Mouse (Mus musculus) heart, embryonic 14.5 days (tissue): ENCODE results near the gene Ankrd2. TPM values are rescaled to one million over a fixed set of nuclear protein-coding genes. Genes with fewer than 3 reads are reported as not detected.
"Not testable (repeated sequence)": the region's sequence is repeated elsewhere in the genome, so short reads cannot be mapped to it uniquely, and the experiment has no call there.

Source experiments
- ATAC-seq: fragments of 200-750 bp; cut with Nextera tagmentation; 2 replicates; pipeline ENCODE4 v1.8.0; 2017; ENCODE audit warnings: low read depth, moderate TSS enrichment; ENCODE audit not compliant: insufficient number of reproducible peaks, insufficient read depth, low FRiP score
- H3K27ac ChIP-seq, 2 experiments: fragments of 200-500 bp in 1 of 2; fragments of 300-500 bp in 1 of 2; sonication (generic) in 1 of 2; replicated peaks in 1 of 2; 2 replicates each; pipeline ENCODE4 v1.5.1; 2012 to 2014; ENCODE audit warnings: low read depth in 2 of 2, low read length in 2 of 2, control low read depth in 1 of 2, mild to moderate bottlenecking in 1 of 2, mixed read lengths in 1 of 2; ENCODE audit not compliant: control insufficient read depth in 1 of 2, insufficient read depth in 1 of 2
- H3K27me3 ChIP-seq: fragments of 300-500 bp; sonication (generic); 2 replicates; pipeline ENCODE4 v1.6.1; 2014; ENCODE audit warnings: mild to moderate bottlenecking, low read length, control low read depth; ENCODE audit not compliant: control insufficient read depth, insufficient read depth
- H3K36me3 ChIP-seq: fragments of 300-500 bp; sonication (generic); 2 replicates; pipeline ENCODE4 v1.6.1; 2014; ENCODE audit warnings: mild to moderate bottlenecking, control low read depth, low read length, mixed read lengths; ENCODE audit not compliant: control insufficient read depth, insufficient read depth
- H3K4me1 ChIP-seq, 2 experiments: fragments of 200-500 bp in 1 of 2; fragments of 300-500 bp in 1 of 2; sonication (generic) in 1 of 2; 2 replicates each; pipeline ENCODE4 v1.6.1; 2012 to 2014; ENCODE audit warnings: low read length in 2 of 2, control low read depth in 1 of 2, mixed read lengths in 1 of 2; ENCODE audit not compliant: control insufficient read depth in 2 of 2, insufficient read depth in 2 of 2
- H3K4me2 ChIP-seq: fragments of 300-500 bp; sonication (generic); 2 replicates; pipeline ENCODE4 v1.6.1; 2014; ENCODE audit warnings: mild to moderate bottlenecking, low read length
- H3K4me3 ChIP-seq, 2 experiments: fragments of 200-500 bp in 1 of 2; fragments of 300-500 bp in 1 of 2; sonication (generic) in 1 of 2; 2 replicates each; pipeline ENCODE4 v1.5.1; 2012 to 2014; ENCODE audit warnings: low read length in 2 of 2, mild to moderate bottlenecking in 2 of 2, control low read depth in 1 of 2, low read depth in 1 of 2, moderate library complexity in 1 of 2; ENCODE audit not compliant: control insufficient read depth in 1 of 2, insufficient read depth in 1 of 2
- H3K9ac ChIP-seq: fragments of 300-500 bp; sonication (generic); 2 replicates; pipeline ENCODE4 v1.6.1; 2014; ENCODE audit warnings: mild to moderate bottlenecking, low read length
- H3K9me3 ChIP-seq: fragments of 300-500 bp; sonication (generic); 2 replicates; pipeline ENCODE4 v1.6.1; 2016; ENCODE audit warnings: low read length, control low read depth; ENCODE audit not compliant: control insufficient read depth
- WGBS: fragments of 180-500 bp; shearing (Covaris S2); extraction: QIAGEN DNeasy Blood & Tissue Kit; methylation state at CpG from one replicate; pipeline ENCODE4 v1.1.7; 2014; 5-methylcytosine and 5-hydroxymethylcytosine counted together
- polyA plus RNA-seq: library from polyadenylated mRNA; unstranded; fragments of >200 nt; fragmentation: Nextera tagmentation; extraction: Ambion mirVana; gene quantifications from 2 replicates; pipeline ENCODE4 v1.2.1, GENCODE M21; 2014

Gene Ankrd2
- polyA plus RNA-seq, 1 experiment from 2014 or later: not detected

DNA sequence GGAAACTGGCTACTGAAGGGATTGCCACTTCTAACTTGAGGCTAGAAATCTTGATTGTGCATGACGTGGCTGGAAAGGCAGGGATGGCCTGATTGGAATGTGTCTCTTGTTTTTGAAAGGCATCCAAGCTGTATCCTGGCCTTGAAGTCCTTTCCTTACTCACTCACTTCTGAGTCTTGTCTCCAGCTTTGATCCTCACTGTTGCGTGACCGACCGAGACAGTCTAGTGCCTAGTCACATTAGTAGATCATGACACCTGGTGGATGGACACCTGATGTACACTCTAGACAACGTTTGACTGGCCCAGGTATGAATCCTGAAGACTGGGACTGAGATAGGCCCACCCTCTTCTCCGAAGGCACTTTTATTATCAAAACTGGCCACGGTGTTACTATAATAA, 37.0 kb downstream of the Ankrd2 start:
- no peak overlapping the region for H3K27ac ChIP-seq
- ATAC-seq: no peak
- peaks cover 10% of the 10 kb centered on the region; the same call in 1 of the 2 replicates for H3K36me3 ChIP-seq
- H3K9ac ChIP-seq: no peak overlapping the region
- no peaks in the 10 kb centered on the region for H3K9me3 ChIP-seq
- H3K27me3 ChIP-seq: no peaks in the 10 kb centered on the region
- peaks cover 3 to 5% of the 10 kb centered on the region in 2 experiments; a peak in 2 of 4 replicates for H3K4me1 ChIP-seq
- no peak overlapping the region for H3K4me2 ChIP-seq
- WGBS: 58% methylated on average over 7 of the region's 7 CpGs
- no peak overlapping the region for H3K4me3 ChIP-seq

GRCm38 (mm10) chr19:42075051-42075450, 39.3 kb downstream of the Ankrd2 start:
- H3K4me1 ChIP-seq: no peaks in the 10 kb centered on the region
- H3K4me3 ChIP-seq: no peak overlapping the region
- H3K27ac ChIP-seq: no peak overlapping the region
- WGBS: 85% methylated on average over 2 of the region's 2 CpGs
- no peak overlapping the region for H3K4me2 ChIP-seq
- no peak for ATAC-seq
- H3K9me3 ChIP-seq: no peaks in the 10 kb centered on the region
- no peaks in the 10 kb centered on the region for H3K27me3 ChIP-seq
- peaks cover 10% of the 10 kb centered on the region; the same call in 1 of the 2 replicates for H3K36me3 ChIP-seq
- H3K9ac ChIP-seq: no peak overlapping the region

DNA sequence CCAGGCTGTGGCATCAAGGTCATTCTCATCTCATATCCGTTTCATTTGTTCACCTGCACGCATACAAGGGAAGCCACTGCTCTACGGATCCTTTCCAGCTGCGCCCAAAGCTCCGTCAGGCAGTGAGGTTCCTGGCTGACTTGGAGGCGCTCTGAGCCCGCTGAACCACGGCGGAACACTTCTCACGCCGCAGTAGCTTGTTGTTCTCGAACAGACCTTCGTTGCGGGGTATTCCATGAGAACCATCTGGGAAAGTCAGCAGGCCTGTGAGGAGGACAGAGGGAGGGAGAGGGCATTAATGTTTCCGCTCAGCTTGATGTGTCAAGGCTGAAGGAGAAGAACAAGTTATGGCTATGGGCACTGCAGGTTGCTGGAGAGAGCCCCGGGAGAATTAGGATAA, 40.2 kb downstream of the Ankrd2 start:
- no peak overlapping the region for H3K4me2 ChIP-seq
- H3K27ac ChIP-seq: no peak overlapping the region
- H3K4me1 ChIP-seq: no peaks in the 10 kb centered on the region
- WGBS: 88% methylated on average over 16 of the region's 16 CpGs
- no peaks in the 10 kb centered on the region for H3K27me3 ChIP-seq
- no peak overlapping the region for H3K4me3 ChIP-seq
- H3K9me3 ChIP-seq: no peaks in the 10 kb centered on the region
- H3K9ac ChIP-seq: no peak overlapping the region
- no peak for ATAC-seq
- H3K36me3 ChIP-seq: peaks cover 10% of the 10 kb centered on the region; the same call in 1 of the 2 replicates

DNA sequence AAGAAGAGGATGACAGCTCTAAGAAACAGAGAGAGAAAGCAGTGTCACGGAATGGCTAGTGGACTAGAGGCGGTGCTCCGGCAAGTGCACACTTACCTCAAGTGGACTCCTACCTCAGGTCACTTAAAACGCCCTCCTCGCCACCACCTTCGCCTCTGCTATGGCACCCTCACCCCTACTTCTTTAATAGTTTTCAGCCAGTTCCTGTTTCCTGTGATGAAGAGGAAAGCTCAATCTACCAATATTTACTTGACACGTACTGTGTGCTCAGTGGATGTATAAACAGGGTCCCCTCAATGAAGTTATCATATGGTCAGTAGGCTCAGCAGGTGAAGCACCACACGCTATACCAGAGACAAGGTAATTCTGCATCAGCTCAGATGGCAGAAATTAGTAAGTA, 42.8 kb downstream of the Ankrd2 start:
- no peak overlapping the region for H3K9ac ChIP-seq
- no peak for ATAC-seq
- no peak overlapping the region for H3K4me2 ChIP-seq
- no peak overlapping the region for H3K27ac ChIP-seq
- H3K4me3 ChIP-seq: no peak overlapping the region
- no peaks in the 10 kb centered on the region for H3K4me1 ChIP-seq
- H3K27me3 ChIP-seq: no peaks in the 10 kb centered on the region
- H3K36me3 ChIP-seq: peaks cover 10% of the 10 kb centered on the region; the same call in 1 of the 2 replicates
- 90% methylated on average over 8 of the region's 8 CpGs for WGBS
- H3K9me3 ChIP-seq: no peaks in the 10 kb centered on the region

GRCm38 (mm10) chr19:42079006-42079405, 43.2 kb downstream of the Ankrd2 start:
- H3K27me3 ChIP-seq: no peaks in the 10 kb centered on the region
- WGBS: 91% methylated on average over 12 of the region's 12 CpGs
- no peak overlapping the region for H3K4me2 ChIP-seq
- H3K27ac ChIP-seq: no peak overlapping the region
- H3K9me3 ChIP-seq: no peaks in the 10 kb centered on the region
- no peak for ATAC-seq
- H3K4me1 ChIP-seq: no peaks in the 10 kb centered on the region
- H3K36me3 ChIP-seq: peaks cover 10% of the 10 kb centered on the region; the same call in 1 of the 2 replicates
- no peak overlapping the region for H3K4me3 ChIP-seq
- H3K9ac ChIP-seq: no peak overlapping the region

GRCm38 (mm10) chr19:42079950-42080349, 44.1 kb downstream of the Ankrd2 start:
- no peak for ATAC-seq
- H3K4me1 ChIP-seq: no peaks in the 10 kb centered on the region
- H3K4me3 ChIP-seq: no peak overlapping the region
- no peaks in the 10 kb centered on the region for H3K27me3 ChIP-seq
- no peak overlapping the region for H3K27ac ChIP-seq
- no peaks in the 10 kb centered on the region for H3K9me3 ChIP-seq
- H3K4me2 ChIP-seq: no peak overlapping the region
- H3K9ac ChIP-seq: no peak overlapping the region
- 74% methylated on average over 5 of the region's 5 CpGs for WGBS
- peaks cover 10% of the 10 kb centered on the region; the same call in 1 of the 2 replicates for H3K36me3 ChIP-seq

DNA sequence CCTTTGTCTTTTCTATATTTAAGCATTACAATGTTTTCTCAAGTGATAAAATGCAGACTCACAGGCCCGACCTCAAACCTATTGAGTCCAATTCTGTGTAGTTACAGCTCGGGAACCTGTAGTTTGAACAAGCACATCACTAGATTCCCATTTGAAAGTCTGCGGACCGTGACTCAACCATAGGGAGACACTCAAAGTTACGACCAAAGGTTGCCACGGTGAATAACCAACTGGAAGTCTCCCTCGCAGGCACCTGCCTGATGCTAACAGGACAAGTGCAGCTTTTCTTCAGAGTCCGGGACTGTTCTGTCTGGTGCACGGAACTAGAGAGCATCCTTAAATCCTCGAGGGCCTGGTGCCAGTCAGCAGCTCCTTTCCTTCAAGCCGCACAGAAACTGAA, 44.7 kb downstream of the Ankrd2 start:
- WGBS: 77% methylated on average over 11 of the region's 11 CpGs
- ATAC-seq: no peak
- H3K4me1 ChIP-seq: peaks cover 0 to under 1% of the 10 kb centered on the region in 2 experiments; a peak in 1 of 4 replicates
- H3K4me2 ChIP-seq: no peak overlapping the region
- H3K36me3 ChIP-seq: peaks cover 8% of the 10 kb centered on the region; the same call in 1 of the 2 replicates
- no peak overlapping the region for H3K9ac ChIP-seq
- no peaks in the 10 kb centered on the region for H3K9me3 ChIP-seq
- H3K27ac ChIP-seq: no peak overlapping the region
- H3K27me3 ChIP-seq: no peaks in the 10 kb centered on the region
- no peak overlapping the region for H3K4me3 ChIP-seq

DNA sequence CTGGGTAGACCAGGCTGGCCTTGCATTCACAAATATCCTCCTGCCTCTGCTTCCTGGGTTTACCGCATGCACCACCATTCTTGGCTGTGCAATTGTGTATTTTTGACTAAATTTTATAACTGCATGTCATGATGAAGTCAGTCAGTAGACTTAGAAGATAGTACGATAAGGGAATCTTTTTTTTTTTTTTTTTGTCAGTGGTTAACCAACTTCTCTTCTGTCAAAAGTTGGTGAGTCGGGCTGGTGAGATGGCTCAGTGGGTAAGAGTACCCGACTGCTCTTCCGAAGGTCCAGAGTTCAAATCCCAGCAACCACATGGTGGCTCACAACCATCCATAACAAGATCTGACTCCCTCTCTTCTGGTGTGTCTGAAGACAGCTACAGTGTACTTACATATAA, 45.8 kb downstream of the Ankrd2 start:
- H3K9ac ChIP-seq, H3K4me2 ChIP-seq, ATAC-seq, H3K4me1 ChIP-seq, H3K27ac ChIP-seq, H3K36me3 ChIP-seq, H3K27me3 ChIP-seq, H3K9me3 ChIP-seq, H3K4me3 ChIP-seq: not testable (repeated sequence)
- WGBS: 87% methylated on average over 5 of the region's 5 CpGs
